Mouse (Mus musculus) embryonic fibroblast, embryonic 13.5 days (primary cell): ENCODE data around the gene Mbd3.

ENCODE experiments used
- CTCF ChIP-seq: IDR thresholded peaks from 2 replicates; pipeline ENCODE4 v1.5.1; 2011; ENCODE audit warnings: mild to moderate bottlenecking, control low read depth, low read length, moderate library complexity, borderline replicate concordance; ENCODE audit not compliant: insufficient read depth
- POLR2A ChIP-seq: IDR thresholded peaks from 2 replicates; pipeline ENCODE4 v1.6.1; 2011; ENCODE audit warnings: low read depth, mild to moderate bottlenecking, control low read depth, low read length, moderate library complexity

DNA sequence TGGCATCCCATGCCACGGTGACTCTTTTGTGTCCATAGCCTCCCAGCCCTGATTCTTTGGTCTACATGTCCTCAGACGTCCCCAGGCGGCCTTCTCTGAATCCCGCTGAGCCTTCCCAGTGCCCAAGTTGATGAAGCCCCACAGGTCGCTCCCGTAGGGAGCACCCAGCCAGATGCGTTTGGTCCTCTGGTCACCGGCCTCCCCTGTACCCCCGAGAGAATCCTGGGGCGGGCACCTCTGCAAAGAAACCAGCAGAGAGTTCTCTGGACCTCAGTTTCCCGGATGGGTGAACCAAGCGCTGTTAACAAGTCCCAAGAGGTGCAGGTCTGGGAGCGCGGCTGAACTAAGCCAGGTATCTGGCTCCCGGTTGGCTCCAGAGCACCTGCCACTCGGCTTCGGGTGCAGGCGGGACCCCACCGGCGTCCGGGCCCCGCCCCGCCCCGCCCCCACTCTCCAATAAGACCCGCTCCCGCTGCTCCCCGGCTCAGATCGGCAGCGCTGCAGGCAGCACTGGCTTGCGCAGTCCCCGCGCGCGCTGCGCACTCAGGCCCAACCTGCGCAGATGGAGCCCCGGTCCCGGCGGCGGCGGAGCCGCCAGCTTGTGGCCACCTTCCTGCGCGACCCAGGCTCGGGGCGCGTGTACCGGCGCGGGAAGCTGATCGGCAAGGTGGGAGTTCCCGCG, 43.2 kb downstream of the Mbd3 start, which contains the start of gene Plk5:
- no peak for TF ChIP-seq CTCF
- no peak for TF ChIP-seq POLR2A
